Mouse (Mus musculus): ENCODE data around the gene Slamf9. TPM values are rescaled to one million over a fixed set of nuclear protein-coding genes. Genes with fewer than 3 reads are reported as not detected.

The Slamf9 gene
- total and polyA plus RNA-seq, 2 experiments from 2014 or later: 0.20 to 0.38 TPM

DNA sequence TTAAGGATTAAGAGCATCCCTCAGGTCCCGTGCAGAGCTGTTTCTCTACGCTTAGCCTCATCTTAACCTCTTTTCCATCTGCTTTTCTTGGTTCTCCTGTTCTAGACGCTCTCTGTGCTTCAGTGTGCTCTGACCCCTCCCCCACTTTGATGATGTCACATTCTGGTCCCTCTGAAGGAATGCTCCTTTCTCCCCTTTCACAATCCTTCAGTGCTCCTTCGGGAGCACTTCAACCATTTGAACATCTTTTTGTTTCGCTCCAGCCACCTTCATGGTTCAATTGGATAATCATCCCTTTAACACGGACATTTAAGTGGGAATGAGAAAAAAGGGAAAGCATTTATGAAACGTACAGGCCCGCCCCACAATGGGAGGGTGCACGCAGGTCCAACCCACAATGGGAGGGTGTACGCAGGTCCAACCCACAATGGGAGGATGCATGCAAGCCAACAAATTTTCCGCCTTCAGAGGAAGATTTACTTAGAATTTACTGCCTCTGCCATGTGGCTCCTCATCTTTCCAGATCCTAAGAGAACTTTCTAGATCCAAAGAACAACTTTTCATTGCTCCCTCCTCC, 6.8 kb upstream of the Slamf9 start:
- no peak overlapping the region for H3K27ac ChIP-seq (ENCODE audit: low read depth, low read length)
- WGBS: 59% methylated on average over 11 of the region's 11 CpGs
- no peak overlapping the region for H3K9ac ChIP-seq (replicated peaks; ENCODE audit: low read length, poor library complexity, severe bottlenecking)
- no peaks in the 10 kb centered on the region for H3K27me3 ChIP-seq (ENCODE audit: insufficient read depth, low read length)
- H3K9me3 ChIP-seq (ENCODE audit: low read length): no peaks in the 10 kb centered on the region
- TF ChIP-seq CTCF (IDR thresholded peaks at IDR 0.05): no peak
- no peak overlapping the region for H3K4me2 ChIP-seq (ENCODE audit: low read depth, low read length, poor library complexity, severe bottlenecking)
- no peaks in the 10 kb centered on the region for H3K36me3 ChIP-seq (ENCODE audit: insufficient read depth, low read length)
- no peak for DNase-seq (ENCODE audit: low spot score)
- H3K4me1 ChIP-seq (ENCODE audit: insufficient read depth, low read length): no peaks in the 10 kb centered on the region
- H3K4me3 ChIP-seq (ENCODE audit: low read depth, low read length): no peak overlapping the region
- ATAC-seq (ENCODE audit: low FRiP score): no peak

DNA sequence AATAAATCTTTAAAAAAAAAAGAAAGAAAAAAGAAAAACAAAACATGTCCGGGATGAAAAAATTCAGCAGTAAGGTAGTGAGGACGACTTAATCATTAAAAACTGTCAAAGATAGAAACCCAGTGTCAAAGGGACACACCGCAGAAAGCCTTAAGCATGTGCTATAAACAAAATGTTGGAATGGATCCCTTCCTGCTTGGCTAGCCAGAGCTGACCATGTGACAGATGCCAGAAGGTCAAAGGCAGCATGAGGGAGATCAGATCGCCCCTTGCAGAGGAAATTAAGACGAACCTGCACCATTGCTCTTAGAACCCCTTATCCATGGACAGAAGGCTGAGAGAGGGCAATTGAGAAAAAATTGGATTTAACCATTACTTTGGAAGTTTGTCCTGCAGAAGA, 5.8 kb upstream of the Slamf9 start:
- ATAC-seq (ENCODE audit: low FRiP score): no peak

DNA sequence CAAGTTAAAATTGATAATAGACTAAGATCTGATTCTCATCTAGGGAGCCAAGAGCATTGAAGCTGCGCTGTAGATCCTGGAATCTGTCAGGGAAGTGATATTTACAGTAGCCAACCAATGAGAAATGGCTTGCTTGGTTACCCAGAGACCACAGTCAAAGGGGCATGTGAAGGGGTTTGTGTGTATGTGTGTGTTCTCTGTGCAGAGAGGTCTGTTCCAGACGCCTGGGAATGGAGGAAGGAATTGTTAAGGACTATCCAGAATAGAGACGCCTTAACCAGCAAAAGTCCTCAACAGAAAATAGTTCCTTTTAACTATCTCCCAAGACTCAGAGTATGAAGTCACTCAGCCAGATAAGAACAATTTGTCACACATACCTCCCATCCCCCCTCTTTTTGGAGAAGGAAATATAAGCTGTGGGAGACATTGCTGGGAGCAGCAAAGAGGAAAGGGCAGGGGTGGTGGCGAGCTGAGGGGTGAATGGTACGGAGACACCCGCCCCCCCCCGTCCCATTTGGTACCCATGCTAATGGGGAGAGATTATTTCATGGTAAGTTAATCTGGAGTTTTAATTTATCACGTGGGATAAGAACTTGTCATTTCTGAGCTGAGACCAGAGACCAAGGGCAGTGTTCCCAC, 5.2 kb upstream of the Slamf9 start:
- H3K27me3 ChIP-seq (ENCODE audit: insufficient read depth, low read length): no peaks in the 10 kb centered on the region
- no peaks in the 10 kb centered on the region for H3K36me3 ChIP-seq (ENCODE audit: insufficient read depth, low read length)
- H3K9me3 ChIP-seq (ENCODE audit: low read length): no peaks in the 10 kb centered on the region
- H3K4me1 ChIP-seq (ENCODE audit: insufficient read depth, low read length): no peaks in the 10 kb centered on the region
- ATAC-seq (ENCODE audit: low FRiP score) (no peak), DNase-seq (ENCODE audit: low spot score) (no peak)
- no peak for TF ChIP-seq CTCF (IDR thresholded peaks at IDR 0.05)
- 70% methylated on average over 8 of the region's 8 CpGs for WGBS
- no peak overlapping the region for H3K27ac ChIP-seq (ENCODE audit: low read depth, low read length)
- H3K9ac ChIP-seq (replicated peaks; ENCODE audit: low read length, poor library complexity, severe bottlenecking): no peak overlapping the region
- no peak overlapping the region for H3K4me3 ChIP-seq (ENCODE audit: low read depth, low read length)
- H3K4me2 ChIP-seq (ENCODE audit: low read depth, low read length, poor library complexity, severe bottlenecking): no peak overlapping the region

More for the DNA sequence above, 5.8 kb upstream of the Slamf9 start:
- Histone ChIP-seq H3K27me3 (ENCODE audit: insufficient read depth, low read length) (no peaks in the 10 kb centered on the region), H3K9me3 (ENCODE audit: low read length) (no peaks in the 10 kb centered on the region), H3K4me1 (ENCODE audit: insufficient read depth, low read length) (no peaks in the 10 kb centered on the region), H3K27ac (ENCODE audit: low read depth, low read length) (no peak overlapping the region), H3K4me3 (ENCODE audit: low read depth, low read length) (no peak overlapping the region), H3K9ac (replicated peaks; ENCODE audit: low read length, poor library complexity, severe bottlenecking) (no peak overlapping the region), H3K36me3 (ENCODE audit: insufficient read depth, low read length) (no peaks in the 10 kb centered on the region), H3K4me2 (ENCODE audit: low read depth, low read length, poor library complexity, severe bottlenecking) (no peak overlapping the region)
- 85% methylated on average over 5 of the region's 5 CpGs for WGBS
- no peak for TF ChIP-seq CTCF (IDR thresholded peaks at IDR 0.05)
- DNase-seq (ENCODE audit: low spot score): no peak

DNA sequence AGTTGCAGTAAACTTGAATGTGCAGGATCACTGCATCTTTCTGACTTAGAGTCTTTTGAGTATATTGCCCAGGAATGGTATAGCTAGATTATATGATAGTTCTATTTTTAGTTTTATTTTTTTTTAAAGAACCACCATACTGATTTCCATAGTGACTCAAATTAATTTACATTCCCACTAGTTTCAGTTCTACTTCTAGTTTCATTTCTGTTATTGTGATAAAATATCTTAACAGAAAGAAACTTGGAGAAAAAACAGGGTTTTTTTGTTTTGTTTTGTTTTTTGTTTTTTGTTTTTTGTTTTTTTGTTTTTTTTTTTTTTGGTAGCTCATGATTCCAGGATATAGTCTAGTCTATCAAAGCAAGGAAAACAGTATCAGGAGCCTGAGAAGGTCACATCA, 2.2 kb upstream of the Slamf9 start:
- Histone ChIP-seq H3K36me3 (ENCODE audit: insufficient read depth, low read length) (no peaks in the 10 kb centered on the region), H3K27me3 (ENCODE audit: insufficient read depth, low read length) (no peaks in the 10 kb centered on the region), H3K9me3 (ENCODE audit: low read length) (no peaks in the 10 kb centered on the region), H3K4me1 (ENCODE audit: insufficient read depth, low read length) (no peaks in the 10 kb centered on the region), H3K27ac (ENCODE audit: low read depth, low read length) (no peak overlapping the region), H3K9ac (replicated peaks; ENCODE audit: low read length, poor library complexity, severe bottlenecking) (no peak overlapping the region), H3K4me2 (ENCODE audit: low read depth, low read length, poor library complexity, severe bottlenecking) (no peak overlapping the region), H3K4me3 (ENCODE audit: low read depth, low read length) (no peak overlapping the region)
- ATAC-seq (ENCODE audit: low FRiP score) (no peak), DNase-seq (ENCODE audit: low spot score) (no peak)
- TF ChIP-seq CTCF (IDR thresholded peaks at IDR 0.05): no peak

DNA sequence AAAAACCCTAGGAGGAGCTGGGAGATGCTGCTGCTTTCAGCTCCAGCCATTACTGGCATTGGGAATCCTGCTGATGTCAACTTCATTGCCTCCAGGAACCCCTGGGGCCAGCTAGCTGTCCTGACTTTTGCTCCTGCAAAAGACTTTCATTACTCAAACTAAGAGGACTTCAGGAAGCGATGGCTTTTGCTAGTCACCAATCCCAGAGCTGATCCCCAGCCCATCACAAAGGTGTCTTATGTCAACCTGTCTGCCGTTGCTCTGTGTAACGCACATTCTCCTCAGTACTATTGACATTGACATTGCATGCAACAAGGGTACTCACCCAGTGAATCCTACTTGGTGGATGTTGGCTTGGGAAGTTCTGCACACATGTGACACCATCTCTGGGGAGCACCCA, 962 bp upstream of the Slamf9 start:
- Histone ChIP-seq H3K27ac (ENCODE audit: low read depth, low read length) (no peak overlapping the region), H3K9me3 (ENCODE audit: low read length) (no peaks in the 10 kb centered on the region), H3K9ac (replicated peaks; ENCODE audit: low read length, poor library complexity, severe bottlenecking) (no peak overlapping the region), H3K36me3 (ENCODE audit: insufficient read depth, low read length) (no peaks in the 10 kb centered on the region), H3K27me3 (ENCODE audit: insufficient read depth, low read length) (no peaks in the 10 kb centered on the region), H3K4me2 (ENCODE audit: low read depth, low read length, poor library complexity, severe bottlenecking) (no peak overlapping the region), H3K4me3 (ENCODE audit: low read depth, low read length) (no peak overlapping the region), H3K4me1 (ENCODE audit: insufficient read depth, low read length) (no peaks in the 10 kb centered on the region)
- no peak for ATAC-seq (ENCODE audit: low FRiP score)
- WGBS: 90% methylated on average over 3 of the region's 3 CpGs
- no peak for DNase-seq (ENCODE audit: low spot score)
- no peak for TF ChIP-seq CTCF (IDR thresholded peaks at IDR 0.05)

DNA sequence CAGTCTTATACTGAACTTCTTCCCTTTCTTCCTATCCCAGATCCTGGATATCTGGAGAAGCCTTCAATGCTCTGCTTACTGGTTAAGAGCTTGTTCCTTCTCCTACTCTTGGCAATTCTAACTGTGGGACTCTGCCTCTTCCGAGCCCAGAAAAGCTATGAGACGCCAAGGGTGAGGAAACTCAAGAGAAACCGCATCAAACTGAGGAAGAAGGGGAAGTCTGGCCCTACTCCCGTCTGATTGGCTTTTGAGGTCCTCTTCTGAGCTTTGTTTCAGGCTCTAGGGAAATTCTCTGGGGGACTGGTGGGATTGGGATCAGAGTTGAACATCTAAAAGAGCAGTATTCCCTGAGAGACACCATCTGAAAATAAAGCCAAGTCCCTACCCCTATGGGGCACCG, 2.9 kb downstream of the Slamf9 start:
- no peaks in the 10 kb centered on the region for H3K36me3 ChIP-seq (ENCODE audit: insufficient read depth, low read length)
- ATAC-seq (ENCODE audit: low FRiP score) (no peak), DNase-seq (ENCODE audit: low spot score) (no peak)
- no peaks in the 10 kb centered on the region for H3K9me3 ChIP-seq (ENCODE audit: low read length)
- H3K27me3 ChIP-seq (ENCODE audit: insufficient read depth, low read length): no peaks in the 10 kb centered on the region
- WGBS: 76% methylated on average over 5 of the region's 5 CpGs
- H3K4me3 ChIP-seq (ENCODE audit: low read depth, low read length): no peak overlapping the region
- TF ChIP-seq CTCF (IDR thresholded peaks at IDR 0.05): no peak
- no peak overlapping the region for H3K27ac ChIP-seq (ENCODE audit: low read depth, low read length)
- no peak overlapping the region for H3K4me2 ChIP-seq (ENCODE audit: low read depth, low read length, poor library complexity, severe bottlenecking)
- H3K4me1 ChIP-seq (ENCODE audit: insufficient read depth, low read length): no peaks in the 10 kb centered on the region
- H3K9ac ChIP-seq (replicated peaks; ENCODE audit: low read length, poor library complexity, severe bottlenecking): no peak overlapping the region
